Mouse (Mus musculus) CD4-positive, CD25-positive, alpha-beta regulatory T cell, adult 4 months (primary cell): ENCODE measurements around the gene Tmem189. TPM values are rescaled to one million over a fixed set of nuclear protein-coding genes. Genes with fewer than 3 reads are reported as not detected.
"Not testable (repeated sequence)": the region's sequence is repeated elsewhere in the genome, so short reads cannot be mapped to it uniquely, and the experiment has no call there.

ENCODE experiments used
- ATAC-seq: one replicate; pipeline ENCODE4 v1.8.0; 2017
- polyA plus RNA-seq, 2 experiments: library from polyadenylated mRNA; unstranded; fragments of 100-300 nt; shearing (Covaris generic); gene quantifications; one replicate each; pipeline ENCODE4 v1.2.1; 2017

The Tmem189 gene
- polyA plus RNA-seq, 2 experiments from 2014 or later: 12.2 to 16.0 TPM

DNA sequence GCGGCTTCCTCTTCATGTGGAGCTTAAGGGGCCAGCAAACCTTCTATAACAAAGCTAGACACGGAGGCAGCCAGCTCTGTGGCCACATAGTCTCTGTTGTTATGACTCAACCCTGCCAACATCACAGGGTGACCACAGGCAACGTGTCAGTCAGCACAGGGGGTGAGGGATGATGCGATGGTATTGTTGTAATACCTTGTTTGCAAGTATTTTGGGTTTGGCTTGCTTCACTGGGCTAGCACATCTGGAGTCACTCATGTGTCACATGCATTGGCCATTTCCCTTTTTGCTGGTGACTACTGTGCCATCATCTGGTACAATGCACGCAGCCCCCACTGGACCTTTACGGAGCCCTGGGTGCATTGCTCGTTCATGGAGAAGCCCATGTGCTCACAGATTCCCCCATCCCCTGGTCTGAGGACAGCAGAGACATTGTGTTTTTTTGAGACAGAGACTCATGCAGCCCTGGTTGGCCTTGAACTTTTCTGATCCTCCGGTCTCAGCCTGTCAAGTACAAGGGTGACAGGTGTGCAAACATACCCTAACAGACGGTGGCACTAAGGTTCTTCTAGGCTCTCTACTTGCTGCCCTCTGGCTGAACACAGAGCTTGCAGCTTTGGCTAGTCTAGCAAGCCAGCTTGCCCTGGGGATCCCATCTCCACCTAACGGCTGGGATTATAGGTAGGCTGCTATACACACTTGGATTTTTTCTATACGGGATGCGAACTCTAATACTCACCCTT is 40.2 kb downstream of the Tmem189 start:
- no peak for ATAC-seq

DNA sequence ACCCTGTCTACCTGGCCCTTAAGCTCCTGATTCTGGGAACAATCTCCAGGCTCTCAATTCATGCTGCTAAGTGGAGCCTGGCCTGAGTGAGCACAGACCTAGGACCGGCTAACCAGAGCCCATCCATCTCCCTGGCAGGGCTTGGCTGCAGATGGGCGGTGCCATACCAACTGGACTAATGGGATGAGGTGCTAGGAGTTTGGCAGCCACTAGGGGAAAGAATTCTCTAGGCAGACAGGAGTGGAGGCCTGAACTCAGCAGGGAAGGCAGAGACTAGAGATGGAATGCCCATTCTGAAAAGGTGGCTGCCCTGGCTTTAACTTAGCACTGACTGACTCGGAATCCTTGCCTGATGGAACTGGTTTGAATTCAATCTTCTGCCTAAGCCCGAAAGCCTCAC is 43.2 kb downstream of the Tmem189 start:
- ATAC-seq: no peak

DNA sequence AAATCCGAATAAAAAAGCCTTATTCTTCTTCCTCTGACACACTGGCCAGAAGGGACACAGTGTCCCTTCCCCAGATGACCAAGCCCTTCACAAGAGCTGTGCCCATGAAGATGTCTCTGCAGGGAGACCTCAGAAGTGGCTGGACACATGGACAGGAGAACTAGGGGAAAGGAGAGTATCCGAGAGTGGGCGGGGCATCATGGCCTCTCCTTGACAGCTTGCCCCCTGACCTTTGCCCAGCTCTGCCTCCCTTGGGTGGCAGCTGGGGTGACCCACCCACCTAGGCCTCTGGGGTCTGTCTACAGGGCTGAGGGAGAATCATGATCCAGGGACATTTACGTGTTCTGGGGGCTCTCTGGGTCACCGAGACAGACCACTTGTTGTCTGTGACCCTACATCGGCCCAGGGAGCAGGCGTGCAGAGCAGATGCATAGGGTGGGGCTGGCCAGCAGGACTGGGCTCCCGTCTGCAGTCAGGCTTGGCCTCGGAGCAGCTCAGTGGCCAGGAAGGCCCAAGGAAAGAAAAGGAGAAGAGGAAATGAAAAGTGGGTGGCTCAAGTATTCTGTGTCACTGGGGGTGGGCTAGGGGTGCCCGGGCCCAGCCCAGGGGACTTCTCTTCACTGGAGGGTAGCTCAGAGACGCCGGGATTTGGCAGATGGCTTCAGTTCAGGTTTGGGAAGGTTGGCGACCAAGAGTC is 46.1 kb downstream of the Tmem189 start:
- ATAC-seq: not testable (repeated sequence)

DNA sequence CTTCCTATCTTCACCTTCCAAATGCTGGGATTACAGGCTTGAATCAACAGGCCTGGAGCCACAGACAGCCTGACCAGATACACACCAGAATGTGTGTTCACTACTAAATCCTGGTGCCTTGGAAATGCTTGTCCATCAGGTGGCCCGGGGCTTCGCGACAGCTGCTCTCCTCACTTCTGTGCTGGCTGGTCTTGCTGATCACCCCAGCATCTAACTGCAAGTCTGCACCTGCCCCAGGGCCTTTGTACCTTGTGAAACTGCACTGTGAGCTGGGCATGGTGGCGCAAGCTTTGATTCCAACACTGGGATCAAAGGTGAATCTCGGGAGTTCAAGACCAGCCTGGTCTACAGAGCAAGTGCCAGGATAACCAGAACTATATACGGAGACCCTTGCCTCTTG is 47.5 kb downstream of the Tmem189 start:
- ATAC-seq: no peak

DNA sequence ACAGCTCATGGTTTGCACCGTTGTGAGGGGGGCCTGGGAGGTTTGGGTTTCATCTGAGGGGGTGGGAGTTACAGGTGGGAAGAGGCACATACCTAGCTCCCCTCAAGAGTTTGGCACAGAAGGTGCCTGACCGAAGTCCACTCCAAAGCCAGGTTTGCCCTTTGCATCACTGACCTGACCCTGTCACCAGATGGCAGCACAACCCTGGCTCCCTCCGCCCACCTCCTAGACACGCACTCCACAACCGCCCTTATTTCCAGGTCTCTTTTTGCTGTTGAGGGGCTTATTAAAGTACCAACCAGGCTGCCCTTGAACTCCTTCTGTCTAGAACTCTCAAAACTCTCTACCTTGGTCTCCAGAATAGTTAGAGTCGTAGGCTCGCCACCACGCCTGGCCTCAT is 48.3 kb downstream of the Tmem189 start:
- peak; percentile 71 for ATAC-seq

DNA sequence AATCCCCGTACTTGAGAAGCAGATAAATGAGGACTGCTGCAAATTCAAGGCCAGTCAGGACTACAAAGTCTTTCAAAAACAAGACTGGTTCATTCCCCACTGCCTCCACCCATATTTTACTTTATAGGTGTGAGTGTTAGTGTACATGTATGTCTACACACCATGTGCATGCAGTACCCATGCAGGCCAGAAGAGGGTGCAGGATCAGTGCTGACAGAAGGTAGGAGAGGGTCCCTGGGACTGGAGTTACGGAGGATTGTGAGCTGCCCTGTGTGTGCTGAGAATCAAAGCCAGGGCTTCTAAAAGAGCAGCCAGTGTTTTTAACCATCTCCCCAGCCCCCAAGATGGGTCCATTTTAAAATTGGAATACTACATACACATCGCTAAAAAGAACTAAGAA is 49.3 kb downstream of the Tmem189 start:
- peak; percentile 54 for ATAC-seq

DNA sequence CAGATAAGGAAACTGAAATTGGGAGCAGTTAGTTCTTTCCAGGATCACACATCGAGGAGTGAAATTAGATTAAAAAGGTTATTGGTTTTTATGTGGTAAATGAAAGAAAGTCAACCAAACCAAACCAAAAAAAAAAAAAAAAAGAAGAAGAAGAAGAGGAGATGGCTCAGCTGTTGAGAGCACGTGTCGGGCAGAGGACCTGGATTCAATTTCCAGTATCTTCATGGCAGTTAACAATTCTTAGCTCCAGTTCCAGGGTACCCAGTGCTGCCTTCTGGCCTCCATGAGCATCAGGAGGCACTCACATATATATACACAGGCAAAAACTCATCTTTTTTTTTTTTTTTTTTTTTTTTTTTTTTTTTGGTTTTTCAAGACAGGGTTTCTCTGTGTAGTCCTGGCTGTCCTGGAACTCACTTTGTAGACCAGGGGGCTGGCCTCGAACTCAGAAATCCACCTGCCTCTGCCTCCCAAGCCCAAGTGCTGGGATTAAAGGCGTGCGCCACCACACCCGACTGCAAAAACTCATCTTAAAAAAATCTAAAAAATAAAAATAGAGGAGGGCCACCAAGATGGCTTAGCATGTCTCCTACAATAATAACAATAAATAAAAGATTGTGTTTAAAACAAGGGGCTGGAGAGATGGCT is 54.6 kb downstream of the Tmem189 start:
- no peak for ATAC-seq

DNA sequence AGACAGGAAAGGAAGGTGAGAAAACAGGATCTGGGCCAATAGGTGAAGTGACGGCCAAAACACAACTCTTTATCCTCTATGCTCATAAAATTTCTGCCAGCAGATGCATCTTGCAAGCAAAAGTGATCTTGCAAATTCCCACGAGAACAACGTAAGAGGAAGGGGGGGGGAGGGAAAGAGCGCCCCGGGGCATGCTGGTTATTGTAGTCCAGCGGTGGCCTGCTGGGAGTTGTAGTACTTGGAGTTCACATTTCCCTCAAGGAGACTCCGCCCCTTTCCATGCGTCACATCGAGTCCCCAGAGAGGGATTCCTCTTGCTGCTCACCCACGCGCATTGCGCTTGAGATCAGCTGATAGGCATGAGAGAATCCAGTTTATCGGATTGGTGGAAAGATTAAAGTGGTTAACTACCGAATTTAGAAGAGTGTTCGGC is 55.3 kb downstream of the Tmem189 start:
- peak; percentile 82 for ATAC-seq

DNA sequence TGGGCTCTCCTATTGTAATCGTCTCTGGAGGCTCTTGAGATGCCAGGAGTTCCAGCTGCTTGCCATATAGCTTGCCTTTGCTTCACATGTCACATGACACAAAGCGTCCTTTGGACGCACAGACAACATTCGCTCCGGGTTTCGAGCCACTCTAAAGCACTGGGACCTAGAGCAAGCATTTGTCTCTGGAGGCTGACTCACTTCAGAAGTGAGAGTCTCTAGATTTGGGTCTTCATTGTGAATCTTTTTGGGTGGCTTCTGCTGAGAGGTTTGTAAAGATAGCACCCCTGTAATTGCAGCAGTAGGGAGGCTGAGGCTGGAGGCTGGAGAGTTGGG is 56.1 kb downstream of the Tmem189 start:
- no peak for ATAC-seq

DNA sequence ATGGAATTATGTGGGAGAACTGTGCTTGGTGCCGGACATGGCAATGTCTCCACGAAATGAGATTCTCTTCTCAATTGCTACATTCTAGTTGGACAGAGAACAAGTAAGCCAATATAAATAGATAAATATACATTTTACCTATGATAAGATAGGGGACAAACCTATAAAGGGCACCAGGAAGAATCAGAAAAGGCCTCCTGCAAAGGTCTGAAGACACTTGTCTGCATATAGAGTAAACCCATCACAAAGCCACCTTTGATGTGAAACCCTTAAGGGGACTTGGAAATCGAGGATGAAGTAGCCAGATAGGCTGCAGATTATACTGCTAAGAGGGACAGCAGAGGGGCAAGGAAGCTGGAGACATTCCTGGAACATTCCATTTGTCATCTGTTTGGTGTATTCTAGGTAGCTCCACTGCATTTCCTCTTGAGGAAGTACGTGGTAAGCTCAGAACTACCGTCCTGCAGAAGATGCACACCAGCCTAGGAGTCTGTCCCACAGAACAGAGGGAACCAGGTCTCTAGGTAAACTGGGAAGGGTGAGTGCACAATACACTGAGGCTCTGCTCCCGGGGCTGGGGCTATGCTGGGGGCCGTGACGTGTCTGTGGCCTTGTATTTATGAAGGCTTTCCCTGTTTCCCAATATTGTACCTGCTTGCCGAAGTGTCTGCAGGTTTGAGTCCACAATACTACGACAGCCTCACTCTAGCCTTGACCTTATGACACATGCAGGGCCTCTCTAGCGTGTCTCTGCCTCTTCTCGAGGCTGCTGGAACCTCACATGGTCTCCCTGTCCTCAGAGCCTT is 56.7 kb downstream of the Tmem189 start:
- ATAC-seq: no peak

DNA sequence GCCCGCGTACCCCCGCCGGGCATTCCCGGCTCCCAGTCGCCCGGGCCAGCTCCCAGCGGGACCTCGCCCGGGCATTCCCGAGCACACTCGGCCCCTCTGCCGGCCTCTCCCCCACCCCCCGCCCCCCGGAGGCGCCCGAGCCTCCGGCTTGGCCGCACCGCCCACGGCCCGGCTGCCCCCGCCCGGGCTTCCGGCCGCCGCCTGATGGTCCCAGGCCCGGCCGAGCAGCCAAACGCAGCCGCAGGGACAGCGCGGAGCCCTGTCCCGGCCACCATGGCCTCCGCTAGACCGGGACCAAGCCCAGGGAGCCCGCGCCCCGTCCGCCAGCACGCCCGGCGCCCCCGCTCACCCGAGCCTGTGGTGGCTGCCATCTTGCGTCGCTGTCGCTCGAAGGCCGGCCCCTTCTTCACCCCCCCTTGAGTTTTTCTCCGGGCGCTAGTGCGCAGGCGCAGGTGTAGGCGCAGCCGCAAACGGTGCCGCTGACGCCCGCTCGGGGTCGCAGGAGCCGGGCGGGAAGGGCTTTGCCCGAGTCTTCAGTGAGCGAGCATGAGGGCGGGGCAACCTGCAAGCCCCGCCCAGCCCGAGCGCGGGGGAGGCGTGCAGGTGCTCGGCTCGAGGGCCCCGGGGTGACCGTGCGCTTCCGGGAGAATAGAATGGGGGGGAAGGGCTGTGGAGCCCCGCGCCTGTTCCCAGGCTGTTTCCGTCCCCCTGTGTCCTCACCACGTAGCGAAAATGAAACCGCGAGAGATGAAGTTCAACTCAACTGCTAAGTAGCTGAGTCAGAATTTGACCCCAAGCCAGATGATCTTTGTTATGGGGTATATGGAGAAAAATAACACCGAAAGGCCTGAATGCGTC is 57.8 kb downstream of the Tmem189 start, which contains the start of gene Ube2v1:
Ube2v1 (minus strand) TSS at position 505 of the 858 bp plus-strand sequence.
- ATAC-seq: peak; percentile 82

DNA sequence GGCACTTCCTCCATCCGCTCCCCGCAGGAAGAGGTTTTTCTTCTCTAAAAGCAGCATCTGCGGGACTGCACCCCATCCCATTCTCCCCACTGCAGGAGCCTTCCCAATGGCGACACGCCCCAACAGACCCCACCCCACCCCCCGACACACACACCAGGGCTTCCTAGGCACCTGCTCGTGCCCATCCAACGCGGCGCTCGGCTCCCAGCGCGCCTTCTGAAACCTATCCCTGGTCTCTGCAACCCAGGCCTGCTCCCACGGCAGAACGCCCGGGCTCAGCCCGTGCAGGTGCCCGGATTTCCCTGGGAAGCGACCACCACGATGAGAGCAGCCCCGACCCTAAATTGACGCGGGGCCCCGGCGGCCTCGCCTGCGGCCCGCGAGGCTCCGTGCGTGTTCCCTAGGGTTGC is 58.4 kb downstream of the Tmem189 start:
- ATAC-seq: no peak

DNA sequence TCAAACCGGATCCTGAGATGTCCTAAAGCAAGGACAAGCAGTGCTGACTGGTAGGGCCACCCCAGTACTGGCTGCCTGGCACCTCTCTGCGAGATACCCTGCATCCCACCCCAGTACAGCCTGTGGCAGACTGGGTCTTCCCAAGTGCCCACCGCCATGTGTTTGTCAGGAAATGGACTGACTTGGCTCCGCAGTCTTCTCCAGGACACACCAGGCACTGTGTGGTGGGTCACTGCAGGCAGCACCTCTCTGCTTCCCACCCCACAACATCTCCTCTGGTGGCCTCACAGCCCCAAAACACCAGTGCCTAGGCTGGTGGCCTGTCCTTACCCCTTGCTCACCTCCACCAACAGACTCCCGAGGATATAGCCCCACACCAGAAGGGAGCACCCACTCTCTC is 59.2 kb downstream of the Tmem189 start:
- no peak for ATAC-seq

DNA sequence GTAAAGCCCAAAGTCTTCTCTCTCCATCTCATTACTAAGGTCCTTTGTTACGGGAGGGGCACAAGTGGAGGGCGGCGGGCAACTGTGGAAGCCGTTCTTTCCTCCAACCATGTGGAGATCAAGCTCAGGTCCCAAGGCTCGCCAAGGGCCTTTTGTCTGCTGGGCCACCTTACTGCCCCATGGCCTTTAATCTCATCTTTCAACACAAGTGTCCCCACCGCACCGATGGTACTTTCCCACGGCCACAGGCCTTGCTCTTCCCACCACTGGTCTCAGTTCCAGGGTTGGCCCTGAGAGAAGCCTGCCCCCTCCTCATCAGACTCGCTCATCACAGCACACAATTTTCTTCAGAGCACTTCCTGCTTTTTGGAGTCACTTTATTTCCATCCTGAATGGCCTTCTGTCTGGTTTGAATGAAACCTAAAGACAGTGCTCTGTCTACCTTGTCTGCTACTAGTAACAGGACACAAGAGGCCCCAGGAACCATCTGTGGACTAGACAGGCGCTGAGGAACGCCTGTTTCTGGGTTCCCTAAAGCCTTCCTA is 59.9 kb downstream of the Tmem189 start:
- no peak for ATAC-seq

DNA sequence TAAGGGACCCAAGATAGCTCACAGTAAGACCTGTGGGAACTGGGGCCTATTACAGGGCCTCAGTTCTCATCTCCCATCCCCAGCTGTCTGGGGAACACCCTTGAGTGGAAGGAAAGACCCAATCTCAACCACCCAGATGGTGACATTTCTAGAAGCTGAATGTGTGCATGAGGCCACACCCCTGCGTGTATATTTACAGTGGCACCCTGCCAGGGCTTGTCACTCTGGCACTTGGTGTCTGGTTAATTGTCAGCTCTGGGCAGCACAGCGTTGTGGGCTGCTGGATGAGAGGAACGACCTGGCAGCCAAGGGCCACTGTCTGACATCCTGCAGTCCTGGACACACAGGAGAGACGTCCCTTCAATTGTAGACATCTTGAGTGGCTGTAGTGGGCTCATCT is 60.8 kb downstream of the Tmem189 start:
- ATAC-seq: no peak

DNA sequence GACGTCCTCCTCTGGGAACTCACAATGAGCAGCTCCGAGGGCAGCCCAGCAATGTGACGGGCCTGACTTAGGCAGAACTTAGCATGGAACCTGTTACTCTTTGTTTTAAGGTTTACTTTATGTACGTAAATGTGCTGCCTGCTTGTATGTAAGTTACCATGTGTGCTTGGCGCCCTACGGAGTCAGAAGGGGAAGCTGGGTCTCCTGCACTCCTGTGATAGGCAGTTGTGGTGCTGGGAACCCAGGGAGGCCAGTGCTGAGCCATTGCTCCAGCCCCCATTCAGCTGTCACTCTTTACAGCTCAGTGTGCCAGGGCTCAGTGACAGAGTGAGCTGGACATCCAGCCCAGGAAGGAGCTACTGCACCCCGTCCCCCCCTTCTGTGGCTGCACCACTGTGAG is 62.6 kb downstream of the Tmem189 start:
- no peak for ATAC-seq

DNA sequence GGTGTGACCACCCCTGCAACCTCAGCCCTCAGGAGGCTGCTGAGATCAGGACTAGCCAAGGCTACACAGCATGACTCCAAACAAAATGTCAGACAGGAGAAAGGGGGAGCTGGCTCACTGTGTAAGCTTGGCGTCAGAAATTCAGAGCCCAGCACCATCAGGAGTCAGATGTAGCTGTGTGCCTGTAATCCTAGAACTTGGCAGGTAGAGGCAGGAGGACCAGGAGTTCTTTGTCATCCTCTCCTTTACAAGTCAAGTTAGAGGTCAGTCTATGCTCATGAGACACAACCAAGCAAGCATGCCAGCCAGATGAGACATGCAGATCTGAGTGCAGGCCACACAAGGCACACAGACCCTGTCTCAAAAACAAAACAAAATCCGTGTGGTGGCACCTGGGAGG is 64.0 kb downstream of the Tmem189 start:
- ATAC-seq: no peak

DNA sequence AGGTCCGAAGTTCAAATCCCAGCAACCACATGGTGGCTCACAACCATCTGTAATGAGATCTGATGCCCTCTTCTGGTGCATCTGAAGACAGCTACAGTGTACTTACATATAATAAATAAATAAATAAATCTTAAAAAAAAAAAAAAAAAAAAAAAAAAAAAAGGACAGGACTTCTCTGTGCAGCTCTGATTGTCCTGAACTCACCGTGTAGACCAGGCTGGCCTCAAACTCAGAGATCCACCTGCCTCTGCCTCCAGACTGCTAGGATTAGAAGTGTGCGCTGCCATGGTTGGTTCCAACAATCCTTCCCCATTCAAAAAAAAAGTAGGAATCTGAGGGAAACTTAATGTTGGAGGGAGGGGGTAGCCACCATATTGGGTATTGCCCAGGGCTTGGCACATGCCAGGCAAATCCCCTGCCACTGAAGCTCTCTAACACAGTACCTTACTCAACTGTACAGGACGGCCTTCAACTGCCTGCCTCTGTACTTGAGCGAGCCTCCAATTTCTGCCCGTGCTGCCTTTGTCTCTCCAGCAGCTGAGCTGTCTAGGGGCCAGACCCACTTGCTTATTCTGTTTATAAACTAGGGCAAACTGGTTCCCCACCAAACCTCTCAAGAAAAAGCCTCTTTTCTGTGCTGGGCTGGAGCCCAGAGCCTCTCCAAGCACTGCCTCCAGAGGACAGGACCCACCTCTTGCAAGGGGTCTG is 65.1 kb downstream of the Tmem189 start:
- no peak for ATAC-seq

DNA sequence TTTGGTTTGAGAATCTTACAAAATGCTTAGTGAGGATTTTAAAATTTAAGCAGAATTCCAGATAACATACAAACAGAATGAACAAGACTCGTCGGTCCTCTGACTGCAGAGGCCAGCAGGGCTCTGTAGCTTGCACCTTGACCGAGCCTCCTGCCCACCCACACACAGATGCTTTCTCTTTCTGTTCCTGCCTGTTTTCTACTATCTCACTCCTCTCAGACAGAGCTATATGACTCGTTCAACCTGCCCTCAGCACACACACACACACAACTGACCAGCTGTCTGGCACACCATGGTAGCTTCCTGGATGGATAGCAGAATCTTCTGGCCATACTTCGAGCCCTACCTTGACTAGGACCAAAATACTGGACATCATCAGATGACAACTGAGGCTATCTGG is 66.7 kb downstream of the Tmem189 start:
- ATAC-seq: peak; percentile 25

DNA sequence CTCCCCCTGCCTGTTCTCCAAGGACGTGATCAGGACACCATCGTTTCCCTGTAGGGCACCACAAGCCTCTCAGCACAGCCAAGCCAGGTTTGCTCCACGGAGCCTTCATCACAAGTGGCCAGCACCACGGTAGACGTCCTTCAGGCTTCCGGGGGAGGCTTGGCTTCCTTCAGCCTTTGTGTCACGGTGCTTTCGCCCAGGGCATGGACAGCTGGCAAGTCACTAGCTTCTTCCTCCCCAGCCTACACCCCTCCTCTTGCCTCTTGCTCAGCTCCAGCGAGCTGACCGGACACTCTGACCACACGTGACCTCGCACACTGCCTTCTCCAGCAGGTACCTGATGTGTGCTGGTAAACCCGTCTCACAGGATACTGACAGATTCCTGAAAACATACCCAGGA is 67.3 kb downstream of the Tmem189 start:
- no peak for ATAC-seq
